Mouse (Mus musculus) cerebellum, postnatal 4 days (tissue): ENCODE data around the gene Phka2.

ENCODE experiments used
- DNase-seq, 2 experiments: peaks; one replicate each; pipeline ENCODE4 v3.0.0; 2022; ENCODE audit warnings: low spot score in 2 of 2, mixed read lengths in 1 of 2

Phka2 gene

GRCm38 (mm10) chrX:160598562-160599458 is 96.8 kb downstream of the Phka2 start:
- no peak for DNase-seq

GRCm38 (mm10) chrX:160601053-160601452 is 99.1 kb downstream of the Phka2 start:
- DNase-seq, result no peak

- no peak for DNase-seq
Observed at GRCm38 (mm10) chrX:160602770-160603169, 100.8 kb downstream of the Phka2 start.

GRCm38 (mm10) chrX:160603316-160603715 is 101.3 kb downstream of the Phka2 start:
- DNase-seq, result no peak

GRCm38 (mm10) chrX:160603981-160604541 is 102.1 kb downstream of the Phka2 start:
- DNase-seq, result no peak

- peak in 1 of 2 experiments; percentile 34 for DNase-seq
Observed at GRCm38 (mm10) chrX:160609849-160610248, 107.9 kb downstream of the Phka2 start.

- DNase-seq, result no peak
Observed at GRCm38 (mm10) chrX:160610482-160610881, 108.5 kb downstream of the Phka2 start.

GRCm38 (mm10) chrX:160610882-160611644 is 109.1 kb downstream of the Phka2 start:
- no peak for DNase-seq
